Mouse (Mus musculus) thymus, postnatal 10 days (tissue): Measurements from ENCODE around the gene Gstm5.
"Not testable (repeated sequence)": the region's sequence is repeated elsewhere in the genome, so short reads cannot be mapped to it uniquely, and the experiment has no call there.

Source experiments
- DNase-seq, 2 experiments: peaks; one replicate each; pipeline ENCODE4 v3.0.0; 2021; ENCODE audit warnings: low spot score in 2 of 2

The Gstm5 gene

DNA sequence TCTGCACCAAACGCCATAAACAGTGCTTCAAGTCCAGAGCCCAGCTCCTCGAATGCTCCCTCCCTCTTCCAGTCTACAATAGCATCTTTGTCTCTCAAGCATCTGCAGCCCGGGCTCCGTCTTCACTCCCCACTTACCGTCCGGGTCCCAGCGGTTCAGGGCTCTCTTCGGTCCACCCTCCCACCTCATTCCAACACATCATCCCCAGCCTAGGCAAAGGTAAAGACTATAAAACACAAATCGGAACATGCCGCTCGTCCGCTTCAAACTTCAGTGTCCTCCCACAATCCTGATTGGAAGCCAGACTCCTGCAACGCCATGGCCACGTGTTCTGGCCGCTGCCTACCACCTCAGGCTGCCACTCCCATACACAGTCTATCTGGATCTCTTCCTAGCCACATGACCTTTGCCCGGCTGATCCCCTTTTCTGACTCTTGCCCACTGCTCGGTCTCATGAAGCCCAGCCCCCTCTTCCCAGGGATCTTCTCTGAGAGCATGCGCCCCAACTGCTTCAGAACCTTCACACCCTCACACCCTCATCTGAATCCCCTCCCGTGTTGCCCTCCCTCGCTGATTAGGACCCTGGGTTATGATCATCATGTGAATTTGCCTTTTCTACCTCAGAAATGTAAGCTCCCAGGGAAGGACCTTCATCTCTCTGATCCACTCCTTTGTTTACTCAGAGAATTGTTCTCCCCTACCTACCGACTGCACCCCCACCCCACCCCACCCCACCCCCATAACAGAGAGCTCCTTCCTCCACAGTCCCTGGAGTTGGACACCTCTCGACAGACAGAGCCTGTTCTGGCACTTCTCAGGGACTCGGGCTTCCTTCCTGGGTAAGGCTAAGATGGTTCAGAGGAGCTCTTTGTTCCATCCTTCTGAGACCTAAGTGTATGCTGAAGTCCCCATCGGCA lies 22.0 kb upstream of the Gstm5 start:
- no peak for DNase-seq

- no peak for DNase-seq
Measured at GRCm38 (mm10) chr3:107875231-107875630, 20.4 kb upstream of the Gstm5 start.

DNA sequence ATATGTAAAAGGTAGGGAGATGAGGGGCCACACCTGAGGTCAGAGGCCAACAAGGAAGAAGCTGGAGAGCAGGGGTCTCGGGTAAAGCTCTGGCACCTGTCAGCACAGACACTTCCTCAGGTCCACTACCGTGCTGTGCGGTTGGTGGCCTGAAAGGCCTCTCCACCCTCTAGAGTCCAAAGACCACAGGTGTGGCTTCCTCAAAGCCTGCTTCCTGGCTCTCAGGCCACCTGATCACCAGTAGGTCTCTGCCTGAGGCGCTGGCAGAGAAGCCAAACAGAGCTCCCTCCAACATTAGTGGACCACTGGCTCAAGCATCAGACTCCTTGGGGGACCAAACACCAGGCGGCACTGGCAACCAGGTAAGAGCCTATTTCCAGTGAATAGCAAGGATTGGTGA lies 18.6 kb upstream of the Gstm5 start, which contains the start of gene Eps8l3:
Gene Eps8l3, plus strand, starts transcription at position 225 of the 400 bp plus-strand sequence.
- DNase-seq, result no peak

DNA sequence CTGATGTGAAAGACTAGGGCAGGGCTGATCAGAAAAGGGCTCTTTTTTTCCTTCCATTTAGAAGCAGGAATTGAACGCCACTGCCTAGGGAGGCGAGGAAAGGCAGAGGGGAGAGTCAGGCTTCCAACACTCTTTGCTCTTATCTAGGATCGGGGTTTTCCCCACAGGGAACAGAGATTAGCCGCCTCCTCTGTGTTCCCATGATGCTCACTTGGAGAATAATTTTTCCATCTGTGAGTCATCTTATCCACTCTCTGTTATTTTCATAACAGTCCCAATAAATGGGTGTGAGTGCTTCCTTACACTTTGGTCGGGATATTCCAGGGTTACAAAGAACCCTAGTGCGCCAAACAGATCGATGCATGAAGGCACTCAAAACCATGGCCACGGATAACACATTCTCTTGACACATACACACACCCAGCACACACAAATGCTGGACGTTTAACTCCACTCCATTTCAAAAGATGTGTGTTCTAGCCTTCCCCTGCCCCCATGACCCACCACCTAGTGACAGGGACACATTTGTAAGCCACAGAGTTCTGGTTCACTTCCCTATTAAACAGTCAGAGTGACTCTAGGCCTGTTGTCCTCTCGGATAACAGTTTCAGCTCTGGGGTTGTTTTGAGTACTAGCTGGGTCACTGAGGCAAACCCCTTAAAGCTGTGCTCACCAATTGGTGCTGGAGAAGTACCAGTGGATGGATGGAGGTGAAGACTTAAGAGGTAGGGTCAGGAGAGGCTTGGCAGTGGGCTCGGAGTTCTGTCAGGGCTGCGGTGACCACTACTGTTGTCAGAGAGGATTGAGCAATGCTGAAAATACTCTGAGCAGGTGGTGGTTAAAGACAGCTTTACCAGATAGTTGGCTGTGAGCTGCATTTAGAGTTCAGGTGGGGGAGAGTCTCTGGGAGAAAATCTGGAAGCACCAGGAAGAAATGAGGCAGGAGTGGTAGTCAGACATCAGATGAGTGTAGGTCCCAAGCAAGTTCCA lies 17.6 kb upstream of the Gstm5 start:
- no peak for DNase-seq

GRCm38 (mm10) chr3:107887674-107888495 lies 7.7 kb upstream of the Gstm5 start:
- DNase-seq, result no peak

- not testable (repeated sequence) for DNase-seq
Measured at GRCm38 (mm10) chr3:107889236-107889635, 6.4 kb upstream of the Gstm5 start.

GRCm38 (mm10) chr3:107895194-107895719 lies 364 bp upstream of the Gstm5 start:
- no peak for DNase-seq

GRCm38 (mm10) chr3:107898691-107899090 lies 3.1 kb downstream of the Gstm5 start:
- no peak for DNase-seq

- no peak for DNase-seq
Measured at GRCm38 (mm10) chr3:107900955-107901673, 5.5 kb downstream of the Gstm5 start.

DNA sequence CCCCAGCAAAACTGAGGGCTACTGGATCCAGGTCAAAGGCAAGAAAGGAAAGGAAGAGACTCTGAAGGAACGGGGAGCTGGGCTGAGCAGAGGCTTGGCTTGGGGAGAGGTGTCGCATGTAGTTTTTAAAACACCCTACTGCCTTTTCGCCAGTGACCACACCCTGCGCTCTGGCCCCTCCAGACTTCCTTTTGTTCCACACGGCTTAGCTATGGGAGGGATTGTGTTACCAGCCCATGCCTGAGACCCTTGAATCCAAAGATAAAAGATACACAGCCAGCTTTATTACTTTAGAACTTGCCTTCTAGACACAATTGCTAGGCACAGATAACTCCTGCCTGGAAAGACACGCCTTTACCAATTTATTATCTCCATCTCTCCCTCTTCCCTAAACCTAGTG lies 10.3 kb downstream of the Gstm5 start:
- no peak for DNase-seq

DNA sequence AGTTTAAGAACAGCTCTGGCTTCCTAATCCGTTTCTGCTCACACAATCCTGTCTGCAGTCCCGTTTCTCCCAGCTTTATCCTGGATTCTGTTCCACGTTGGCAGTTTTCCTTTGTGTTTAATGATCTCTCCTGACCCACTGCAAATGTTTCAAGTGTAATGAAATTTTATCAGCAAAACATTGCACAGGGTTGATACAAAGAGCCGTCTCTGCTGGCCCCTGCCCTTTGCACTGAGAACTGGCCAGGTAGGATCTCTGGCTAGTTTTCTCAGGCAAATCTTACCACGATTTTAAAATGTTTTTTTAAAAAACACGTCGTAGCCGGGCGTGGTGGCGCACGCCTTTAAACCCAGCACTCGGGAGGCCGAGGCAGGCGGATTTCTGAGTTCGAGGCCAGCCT lies 21.1 kb downstream of the Gstm5 start:
- no peak for DNase-seq

DNA sequence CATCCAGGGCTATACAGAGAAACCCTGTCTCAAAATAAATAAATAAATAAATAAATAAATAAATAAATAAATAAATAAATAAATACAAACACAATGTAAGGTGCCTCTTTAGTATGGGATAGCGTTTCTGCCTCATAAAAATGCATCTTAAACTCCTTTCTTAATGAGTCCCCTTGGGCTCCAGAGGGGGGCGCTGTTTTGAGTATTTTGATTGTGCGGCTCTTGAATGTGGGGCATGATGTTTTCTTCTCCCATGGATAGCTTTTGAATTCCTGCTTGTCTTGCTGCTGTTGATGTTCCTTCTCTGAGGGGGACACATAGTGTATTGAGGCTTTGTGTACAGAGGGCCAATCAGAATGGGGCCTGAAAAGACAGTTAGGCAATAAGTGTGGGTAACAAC lies 21.5 kb downstream of the Gstm5 start:
- DNase-seq, result no peak

DNA sequence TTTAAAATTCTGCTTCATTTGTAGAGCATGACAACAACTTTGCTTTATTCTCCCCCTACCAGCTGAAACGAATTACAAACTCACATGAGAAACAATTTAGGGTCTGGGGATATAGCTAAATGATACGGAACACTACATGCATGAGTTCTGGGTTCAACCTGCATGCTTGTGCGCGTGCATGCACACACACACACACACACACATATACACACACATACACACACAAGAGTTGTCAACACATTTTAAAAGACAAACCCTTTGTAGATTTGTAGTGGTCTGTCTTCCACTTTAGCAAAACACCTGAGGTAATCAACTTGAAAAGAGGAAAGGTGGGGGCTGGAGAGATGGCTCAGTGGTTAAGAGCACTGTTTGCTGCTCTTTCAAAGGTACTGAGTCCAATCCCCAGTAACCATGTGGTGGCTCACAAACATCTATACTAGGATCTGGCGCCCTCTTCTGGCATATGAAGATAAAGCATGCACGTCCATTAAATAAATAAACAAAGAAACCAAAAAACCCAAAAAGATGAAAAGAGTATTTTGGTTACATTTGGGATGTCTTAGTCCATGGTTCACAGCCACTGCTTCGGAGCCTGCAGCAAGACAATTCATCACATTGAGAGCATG lies 22.3 kb downstream of the Gstm5 start:
- DNase-seq, result peak in 1 of 2 experiments; percentile 41

DNA sequence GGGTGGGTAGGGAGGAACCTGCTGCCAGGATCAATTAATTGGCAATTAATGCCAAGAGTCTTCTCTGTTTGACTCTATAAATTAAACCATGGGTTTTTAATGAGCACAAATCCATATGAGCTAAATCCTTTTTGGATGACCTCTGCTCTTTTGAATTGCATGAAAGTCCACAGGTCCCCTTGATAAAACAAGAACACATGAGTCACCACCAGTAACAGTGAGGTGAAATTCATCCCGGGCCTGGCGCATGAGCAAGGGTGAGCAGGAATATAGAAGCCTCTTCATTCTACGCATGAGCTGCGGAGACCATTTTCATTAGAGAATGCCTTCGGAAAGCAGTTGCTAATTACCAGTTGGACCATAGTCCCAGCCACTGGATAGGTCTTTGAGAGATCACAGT lies 24.7 kb downstream of the Gstm5 start:
- no peak for DNase-seq

GRCm38 (mm10) chr3:107925335-107925734 lies 29.7 kb downstream of the Gstm5 start:
- DNase-seq, result no peak

DNA sequence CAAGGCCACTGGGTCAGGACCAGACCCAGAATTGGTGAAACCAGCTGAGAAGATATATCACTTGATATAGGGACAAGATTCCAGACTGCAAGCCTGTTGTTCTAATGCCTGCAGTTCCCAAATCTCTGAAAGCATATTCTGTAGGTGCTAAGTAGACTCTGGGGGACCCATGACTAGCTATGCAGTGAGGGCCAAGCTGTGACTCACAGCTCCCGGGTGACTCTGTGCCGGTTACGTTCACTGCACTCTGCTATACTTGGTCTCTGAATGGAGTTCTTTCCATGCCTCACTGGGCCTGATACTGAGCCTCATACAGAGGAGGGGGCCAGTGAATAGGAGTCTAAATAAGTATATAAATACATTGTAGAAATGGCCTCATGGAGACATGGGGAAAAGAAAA lies 32.2 kb downstream of the Gstm5 start:
- no peak for DNase-seq

- no peak for DNase-seq
Measured at GRCm38 (mm10) chr3:107928691-107929090, 33.1 kb downstream of the Gstm5 start.

DNA sequence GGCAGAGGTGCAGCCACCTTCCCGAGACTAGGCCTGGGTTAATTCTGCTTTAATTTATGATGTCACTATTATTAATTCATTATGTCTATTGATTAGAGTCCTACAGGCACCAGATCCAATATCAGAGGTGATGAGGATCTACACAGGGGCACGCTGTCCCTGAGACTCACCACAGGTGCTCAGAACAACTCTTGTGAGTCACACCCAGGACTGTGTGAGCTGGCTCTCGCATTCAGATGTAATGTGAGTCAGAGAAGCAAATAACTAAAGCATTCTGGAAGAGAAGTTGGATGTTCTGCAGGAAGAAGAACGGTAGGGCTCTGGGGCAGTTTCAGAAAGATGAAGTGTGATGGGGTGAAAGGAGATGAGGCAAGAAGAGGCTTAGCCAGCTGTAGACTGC lies 33.6 kb downstream of the Gstm5 start:
- no peak for DNase-seq

GRCm38 (mm10) chr3:107929731-107930130 lies 34.1 kb downstream of the Gstm5 start:
- no peak for DNase-seq

GRCm38 (mm10) chr3:107931134-107931533 lies 35.5 kb downstream of the Gstm5 start:
- no peak for DNase-seq
